Mouse (Mus musculus) brain, adult 2 months (tissue): ENCODE measurements around the gene Prpf6.

Source experiments
- DNase-seq: peaks from one replicate; pipeline ENCODE4 v3.0.0; 2011; ENCODE audit warnings: low read depth, low spot score

Prpf6 gene

DNA sequence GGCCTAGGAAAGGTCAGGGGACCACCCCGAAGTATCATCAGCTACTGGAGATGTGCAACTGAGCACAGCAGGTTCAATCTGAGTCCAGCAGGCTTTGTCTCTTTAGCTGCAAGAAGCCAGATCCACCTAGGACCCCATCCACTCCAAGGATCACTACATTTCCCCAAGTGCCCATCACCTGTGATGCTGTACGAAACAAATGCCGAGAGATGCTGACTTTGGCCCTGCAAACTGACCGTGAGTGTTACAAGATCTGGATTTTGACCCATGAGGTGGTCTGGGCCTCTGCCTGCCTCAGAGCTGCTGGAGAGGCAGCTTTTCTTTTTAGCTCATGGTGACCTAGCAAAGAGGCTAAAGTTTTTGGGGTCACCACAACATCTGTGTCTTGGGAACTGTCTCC, 94.0 kb downstream of the Prpf6 start:
- no peak for DNase-seq

DNA sequence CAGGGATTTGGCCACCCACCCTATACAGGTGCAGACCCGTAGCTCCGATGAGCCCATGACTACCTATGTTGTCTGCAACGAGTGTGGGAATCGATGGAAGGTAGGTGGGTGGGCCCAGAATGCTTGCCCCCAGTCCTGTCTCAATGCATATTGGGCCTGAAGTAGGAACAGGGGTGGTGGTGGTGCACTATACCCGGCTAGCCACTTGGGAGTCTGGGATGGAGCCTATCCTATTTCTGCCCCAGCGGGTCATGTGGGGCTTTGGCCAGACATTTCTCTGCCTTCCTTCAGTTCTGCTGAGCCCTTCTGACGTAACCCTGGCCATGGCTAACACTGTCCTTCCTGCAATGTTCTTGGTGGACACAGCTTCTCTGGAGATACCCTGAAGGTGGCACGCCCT, 95.9 kb downstream of the Prpf6 start:
- no peak for DNase-seq

DNA sequence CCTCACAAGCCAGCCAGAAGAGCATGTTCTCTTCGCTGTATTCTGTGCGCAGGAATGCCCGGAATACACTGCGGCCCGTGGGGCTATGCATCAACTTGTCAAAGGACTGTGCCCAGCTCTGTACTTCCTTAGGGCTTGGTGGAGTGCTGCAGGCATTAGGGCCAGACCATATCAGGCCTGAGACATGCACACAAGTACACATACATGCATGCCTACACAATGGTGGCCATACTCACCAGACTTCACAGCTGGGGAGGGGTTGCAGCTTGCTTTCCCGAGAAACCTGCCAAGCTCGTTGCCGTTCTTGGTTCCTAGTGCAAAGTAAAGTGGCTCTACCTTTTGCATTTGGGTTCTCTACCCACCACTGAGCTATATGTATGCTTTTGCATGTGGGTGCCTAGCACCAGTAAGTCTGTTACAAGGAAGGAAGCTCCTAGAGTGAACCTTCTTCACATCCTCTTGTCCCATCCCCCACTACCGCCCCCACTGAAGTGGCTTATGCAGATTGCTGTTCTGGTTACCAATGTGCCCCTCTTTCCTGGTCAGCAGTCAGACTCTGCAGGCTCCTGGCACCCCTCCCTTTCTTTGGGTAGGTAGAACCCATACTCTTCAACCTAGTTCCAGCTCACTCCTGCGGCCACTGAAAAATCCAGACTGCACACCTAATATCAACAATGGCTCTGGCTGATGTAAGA, 97.9 kb downstream of the Prpf6 start:
- no peak for DNase-seq

DNA sequence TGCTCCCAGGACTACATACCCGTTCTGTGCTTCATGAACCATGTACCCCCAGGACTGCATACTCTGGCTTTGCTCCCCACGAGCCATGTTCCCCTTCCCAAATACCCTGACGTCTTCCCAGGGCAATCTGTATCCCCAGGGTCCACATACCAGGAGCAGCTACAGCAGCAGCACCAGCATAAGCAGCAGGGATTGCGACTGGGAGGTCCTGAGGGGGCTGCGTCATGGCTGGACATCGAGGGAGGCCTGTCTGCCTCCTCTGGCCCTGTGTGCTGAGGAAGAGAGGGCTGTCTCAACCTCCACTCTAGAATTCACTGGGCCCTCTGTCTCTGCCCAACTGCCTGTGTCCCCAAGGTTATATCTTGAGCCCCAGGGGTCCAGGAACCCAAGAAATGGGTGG, 99.4 kb downstream of the Prpf6 start:
- DNase-seq: no peak

DNA sequence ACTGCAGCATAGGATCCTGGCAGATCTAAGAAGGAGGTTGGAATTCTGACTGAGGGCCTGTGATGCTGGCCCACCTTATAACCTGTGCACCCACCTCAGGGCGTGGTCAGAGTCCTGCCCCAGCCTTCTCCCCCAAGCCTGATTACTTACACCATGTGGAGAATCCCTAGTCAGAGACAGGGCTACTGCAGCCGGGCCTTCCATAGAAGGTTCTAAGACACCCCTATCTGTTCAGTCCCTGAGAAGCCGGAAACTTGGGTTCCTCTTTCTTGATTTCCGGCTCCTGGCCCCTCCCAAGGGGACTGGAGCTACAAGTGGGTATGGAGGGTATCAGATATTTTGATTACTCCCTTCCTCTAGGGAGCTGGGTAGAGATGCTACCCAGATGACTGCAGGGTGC, 99.9 kb downstream of the Prpf6 start:
- no peak for DNase-seq

DNA sequence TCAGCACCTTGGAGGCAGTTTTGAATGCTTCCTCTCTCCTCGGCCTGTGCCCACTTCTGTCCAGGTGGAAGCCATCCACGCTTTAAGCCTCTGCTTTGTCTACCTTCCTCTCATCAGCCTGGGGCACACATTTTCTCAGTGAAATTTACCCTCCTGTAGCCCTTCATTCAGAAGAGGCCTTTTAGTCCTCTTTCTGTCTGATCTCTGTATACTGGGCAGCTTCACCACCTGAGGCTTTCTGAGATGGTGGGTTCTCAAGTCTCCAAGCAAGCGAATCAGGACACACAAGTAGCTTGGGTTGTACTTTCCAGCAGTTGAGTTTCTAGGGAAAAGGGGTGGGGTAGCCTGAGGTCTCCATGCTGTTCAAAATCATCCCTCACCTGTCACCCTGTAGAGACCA, 100.6 kb downstream of the Prpf6 start:
- no peak for DNase-seq

DNA sequence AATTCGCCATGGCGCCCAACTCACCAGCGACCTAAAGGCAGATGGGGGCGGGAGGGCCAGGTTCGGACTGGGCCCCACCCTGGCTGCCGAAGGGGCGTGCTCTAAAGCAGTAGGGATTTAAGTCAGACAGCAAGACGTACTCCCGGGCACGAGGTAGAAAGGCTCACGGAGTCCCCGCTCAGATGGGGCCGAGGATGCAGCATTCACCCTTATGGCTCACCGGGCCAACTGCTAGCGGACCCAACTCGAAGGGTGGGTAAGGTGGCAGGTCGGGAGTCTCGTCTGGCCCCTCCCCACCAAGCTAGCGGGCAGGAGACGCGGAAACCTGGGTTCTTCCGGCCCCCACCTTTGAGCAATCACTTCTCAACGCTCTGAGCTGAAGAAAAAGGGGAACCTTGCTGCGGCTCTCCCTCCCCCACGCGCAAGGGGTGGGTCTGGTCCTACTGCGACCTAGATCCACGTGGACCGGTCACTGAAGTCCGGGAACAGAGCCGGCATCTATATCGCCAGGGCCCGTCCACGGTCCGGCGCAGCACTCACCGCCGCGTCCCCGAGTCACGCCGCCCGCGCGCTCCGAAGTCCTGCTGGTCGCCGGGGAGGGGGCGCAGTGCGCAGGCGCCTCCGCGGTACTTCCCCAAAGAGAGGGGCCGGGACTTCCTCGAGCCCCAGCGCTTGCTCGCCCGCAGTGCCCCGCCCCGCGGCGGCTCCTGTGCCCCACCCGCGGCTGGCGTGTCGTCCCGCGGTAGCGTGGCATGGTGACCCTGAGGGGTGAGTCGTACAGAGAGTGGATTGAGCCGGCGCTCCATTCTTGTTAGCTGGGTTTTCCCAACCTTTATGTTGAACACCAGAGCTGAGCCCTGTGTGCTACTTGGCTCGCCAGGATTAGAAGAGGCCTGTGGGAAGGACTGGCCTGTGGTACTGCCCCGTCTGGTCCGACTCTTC, 101.9 kb downstream of the Prpf6 start, which contains the start of gene Rgs19:
Gene Rgs19 (minus strand): TSS at position 639 of the 942 bp plus-strand sequence.
- peak; percentile 89 for DNase-seq

DNA sequence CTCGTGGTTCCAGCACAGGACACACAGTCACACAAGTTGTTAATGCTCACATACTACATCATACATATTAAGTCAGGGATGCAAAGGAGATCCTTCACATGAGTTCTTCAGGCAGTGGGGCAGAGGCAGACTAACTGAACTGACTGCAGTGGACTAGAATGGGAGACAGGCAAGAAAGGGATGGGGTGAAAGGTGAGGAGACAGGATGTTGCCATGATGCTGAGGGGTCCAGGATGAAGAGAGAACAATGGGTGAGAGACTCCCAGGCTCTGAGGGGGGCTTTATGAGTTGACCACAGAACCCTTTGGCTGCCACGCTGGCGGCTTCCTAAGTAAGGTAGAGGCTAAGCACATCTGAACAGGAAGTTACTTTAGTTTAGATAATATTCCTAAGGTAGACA, 102.9 kb downstream of the Prpf6 start:
- no peak for DNase-seq

DNA sequence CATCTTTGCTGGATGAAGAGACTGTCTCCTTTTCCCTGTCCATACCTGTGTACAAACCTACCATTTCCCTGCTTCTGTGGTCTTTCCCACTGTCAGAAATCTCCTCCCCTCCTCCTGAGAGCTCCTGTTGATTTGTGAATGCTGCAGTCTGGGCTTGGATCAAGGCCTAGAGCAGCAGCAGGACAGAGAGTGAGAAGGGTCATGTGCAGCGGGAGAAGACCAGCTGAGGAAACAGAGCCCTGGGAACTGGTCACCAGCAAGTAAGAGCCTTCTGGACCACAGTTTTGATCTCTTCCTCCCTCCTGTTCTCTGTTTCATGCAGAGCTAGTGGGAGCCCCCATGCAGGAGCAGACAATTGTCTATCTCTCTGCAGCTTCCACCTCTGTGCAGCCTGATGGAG, 104.1 kb downstream of the Prpf6 start:
- no peak for DNase-seq

DNA sequence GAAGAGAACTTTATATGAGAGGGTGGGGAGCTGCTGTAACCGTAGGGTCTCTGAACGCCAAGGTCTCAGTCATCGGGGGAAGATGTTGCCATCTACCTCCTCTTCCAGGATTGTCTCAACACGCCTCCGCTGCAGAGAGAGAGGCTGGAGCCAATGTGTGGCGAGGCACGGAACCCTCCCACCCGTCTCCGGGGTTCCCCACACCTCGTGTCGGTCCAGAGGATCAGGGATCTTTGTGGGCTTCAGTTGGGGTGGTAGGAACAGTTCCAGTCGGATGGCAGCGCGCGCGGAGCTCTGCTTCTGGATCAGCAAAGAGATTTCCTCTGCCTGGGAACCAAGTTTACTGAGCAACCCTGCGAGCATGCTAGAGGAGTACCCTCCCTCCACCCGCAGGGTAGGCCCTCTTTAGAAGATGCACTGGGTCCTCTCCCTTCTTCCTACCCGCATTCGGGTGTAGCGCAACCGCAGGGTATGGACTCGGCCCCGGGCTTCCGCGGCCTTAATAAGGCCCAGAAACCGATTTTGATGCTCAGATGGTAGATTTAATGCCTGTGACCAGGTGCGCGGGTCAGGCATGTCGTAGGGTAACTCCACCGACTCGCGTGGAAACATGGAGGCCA, 105.2 kb downstream of the Prpf6 start:
- DNase-seq: no peak

DNA sequence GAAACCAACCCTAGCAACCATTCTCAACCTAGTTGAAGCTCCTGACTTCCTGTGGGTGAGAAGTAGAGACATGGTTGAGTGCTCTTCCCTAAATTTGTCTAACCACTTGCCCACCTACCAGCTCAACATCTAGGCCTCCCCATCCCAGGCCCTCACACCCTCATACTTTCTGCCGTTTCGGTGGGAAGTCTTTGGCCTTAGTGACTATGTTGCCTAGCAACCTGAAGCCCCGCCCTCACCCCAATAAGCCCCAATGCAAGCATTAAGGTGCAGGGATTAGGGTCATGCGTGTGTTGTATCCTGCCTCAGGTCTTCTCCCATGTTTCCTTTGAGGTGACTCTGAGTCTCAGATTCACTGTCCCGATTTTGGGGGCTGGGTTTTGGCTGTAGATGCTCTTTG, 106.6 kb downstream of the Prpf6 start, which contains the start of gene Lkaaear1:
Gene Lkaaear1 (minus strand): TSS at position 202 of the 400 bp plus-strand sequence.
- DNase-seq: no peak
